Mouse (Mus musculus) kidney, embryonic 16.5 days (tissue): ENCODE results near the gene Slc35f1. TPM values are rescaled to one million over a fixed set of nuclear protein-coding genes. Genes with fewer than 3 reads are reported as not detected.

ENCODE experiments used
- ATAC-seq: fragments of 200-750 bp; cut with Nextera tagmentation; 2 replicates; pipeline ENCODE4 v1.8.0; 2017; ENCODE audit warnings: moderate TSS enrichment; ENCODE audit not compliant: low FRiP score, low TSS enrichment
- H3K27ac ChIP-seq: fragments of 300-500 bp; sonication (generic); 2 replicates; pipeline ENCODE4 v1.5.1; 2014; ENCODE audit warnings: low read length
- H3K27me3 ChIP-seq: fragments of 300-500 bp; sonication (generic); 2 replicates; pipeline ENCODE4 v1.6.1; 2014; ENCODE audit warnings: low read length, control low read depth, mixed read lengths; ENCODE audit not compliant: insufficient read depth
- H3K36me3 ChIP-seq: fragments of 300-500 bp; sonication (generic); 2 replicates; pipeline ENCODE4 v1.6.1; 2014; ENCODE audit warnings: low read length, control low read depth, mixed read lengths; ENCODE audit not compliant: insufficient read depth
- H3K4me1 ChIP-seq: fragments of 300-500 bp; sonication (generic); 2 replicates; pipeline ENCODE4 v1.6.1; 2014; ENCODE audit warnings: low read length, control low read depth, mixed read lengths; ENCODE audit not compliant: insufficient read depth
- H3K4me2 ChIP-seq: fragments of 300-500 bp; sonication (generic); replicated peaks from 2 replicates; pipeline ENCODE4 v1.6.1; 2014; ENCODE audit warnings: low read depth, low read length
- H3K4me3 ChIP-seq: fragments of 300-500 bp; sonication (generic); 2 replicates; pipeline ENCODE4 v1.5.1; 2014; ENCODE audit warnings: mild to moderate bottlenecking, low read length
- H3K9ac ChIP-seq: fragments of 300-500 bp; sonication (generic); replicated peaks from 2 replicates; pipeline ENCODE4 v1.6.1; 2014; ENCODE audit warnings: low read length
- H3K9me3 ChIP-seq: fragments of 300-500 bp; sonication (generic); 2 replicates; pipeline ENCODE4 v1.6.1; 2016; ENCODE audit warnings: low read length, control low read depth
- WGBS: fragments of 180-500 bp; shearing (Covaris S2); extraction: QIAGEN DNeasy Blood & Tissue Kit; methylation state at CpG from one replicate; pipeline ENCODE4 v1.1.7; 2014; 5-methylcytosine and 5-hydroxymethylcytosine counted together
- polyA plus RNA-seq: library from polyadenylated mRNA; unstranded; fragments of >200 nt; fragmentation: Nextera tagmentation; extraction: Ambion mirVana; gene quantifications from 2 replicates; pipeline ENCODE4 v1.2.1, GENCODE M21; 2015

Gene Slc35f1
- 3.9 and 4.2 TPM in 2 replicates for polyA plus RNA-seq

DNA sequence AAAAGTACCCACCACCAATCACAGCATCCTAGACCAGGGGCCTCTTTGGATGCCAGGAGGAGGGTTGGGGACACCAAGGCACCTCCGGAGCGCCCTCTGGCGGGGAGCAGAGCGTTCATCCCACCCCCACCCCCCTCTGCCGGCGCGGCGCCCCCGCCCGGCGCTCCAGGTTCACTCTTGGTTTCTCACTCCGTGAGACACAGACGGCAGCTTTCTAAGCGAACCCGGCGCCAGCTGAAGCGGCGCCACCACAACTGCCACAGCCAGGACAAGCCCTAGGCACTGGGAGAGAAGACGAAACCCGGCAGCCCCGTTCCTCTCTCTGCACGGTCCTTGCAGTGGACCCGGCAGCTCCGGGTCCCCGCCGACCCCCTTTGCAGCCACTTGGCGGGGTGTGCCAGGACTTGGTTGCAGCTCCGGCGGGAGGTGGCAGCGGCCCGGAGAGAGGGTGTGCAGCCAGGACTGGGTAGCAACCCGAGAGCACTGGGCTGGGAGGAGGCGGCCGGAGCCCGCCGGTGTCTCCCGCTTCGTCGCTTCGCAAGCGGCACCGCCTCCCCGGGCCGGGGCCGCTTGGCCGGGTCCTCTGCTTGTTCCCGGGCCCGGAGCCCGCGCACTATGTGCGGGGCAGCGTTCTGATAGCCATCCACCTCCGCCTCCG lies at the start of gene Slc35f1:
TSS of gene Slc35f1 (plus strand) at position 200 of the 658 bp plus-strand sequence.
- ATAC-seq = peak; percentile 92
- Histone ChIP-seq H3K4me1 (peaks cover 9% of the 10 kb centered on the region; the same call in 1 of the 2 replicates), H3K9ac (peak within 1 kb of the TSS; percentile 70), H3K27ac (peak within 1 kb of the TSS; percentile 66; the same call in 1 of the 2 replicates), H3K9me3 (no peaks in the 10 kb centered on the region), H3K36me3 (no peaks in the 10 kb centered on the region), H3K27me3 (peaks cover 10% of the 10 kb centered on the region), H3K4me2 (peak within 1 kb of the TSS; percentile 92), H3K4me3 (peak within 1 kb of the TSS; percentile 77)
- WGBS = under 1% methylated on average over 54 of the region's 54 CpGs

DNA sequence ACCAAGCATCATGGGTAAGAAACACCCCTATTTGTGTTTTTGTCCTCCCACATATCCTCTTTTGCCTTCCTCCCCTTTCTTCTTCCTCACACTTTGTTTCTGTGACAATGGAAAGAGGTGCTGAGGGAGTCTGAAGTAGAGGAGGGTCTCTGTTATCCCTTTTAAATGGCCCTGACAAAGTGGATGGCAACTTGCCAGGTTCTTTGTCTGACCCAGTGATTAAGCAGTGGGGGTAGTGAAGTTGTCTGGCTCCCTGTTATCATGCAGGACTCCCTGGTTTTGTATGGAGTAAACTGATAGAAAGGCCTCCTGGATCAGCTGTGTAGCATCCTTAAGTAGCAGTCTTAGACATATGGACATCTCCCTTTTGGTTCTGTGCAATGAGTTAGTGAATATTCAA lies 19.1 kb upstream of the Slc35f1 start:
- Histone ChIP-seq H3K27me3 (no peaks in the 10 kb centered on the region), H3K4me2 (no peak overlapping the region), H3K36me3 (no peaks in the 10 kb centered on the region), H3K9me3 (no peaks in the 10 kb centered on the region), H3K4me3 (no peak overlapping the region), H3K4me1 (no peaks in the 10 kb centered on the region), H3K9ac (no peak overlapping the region), H3K27ac (no peak overlapping the region)
- ATAC-seq = no peak

DNA sequence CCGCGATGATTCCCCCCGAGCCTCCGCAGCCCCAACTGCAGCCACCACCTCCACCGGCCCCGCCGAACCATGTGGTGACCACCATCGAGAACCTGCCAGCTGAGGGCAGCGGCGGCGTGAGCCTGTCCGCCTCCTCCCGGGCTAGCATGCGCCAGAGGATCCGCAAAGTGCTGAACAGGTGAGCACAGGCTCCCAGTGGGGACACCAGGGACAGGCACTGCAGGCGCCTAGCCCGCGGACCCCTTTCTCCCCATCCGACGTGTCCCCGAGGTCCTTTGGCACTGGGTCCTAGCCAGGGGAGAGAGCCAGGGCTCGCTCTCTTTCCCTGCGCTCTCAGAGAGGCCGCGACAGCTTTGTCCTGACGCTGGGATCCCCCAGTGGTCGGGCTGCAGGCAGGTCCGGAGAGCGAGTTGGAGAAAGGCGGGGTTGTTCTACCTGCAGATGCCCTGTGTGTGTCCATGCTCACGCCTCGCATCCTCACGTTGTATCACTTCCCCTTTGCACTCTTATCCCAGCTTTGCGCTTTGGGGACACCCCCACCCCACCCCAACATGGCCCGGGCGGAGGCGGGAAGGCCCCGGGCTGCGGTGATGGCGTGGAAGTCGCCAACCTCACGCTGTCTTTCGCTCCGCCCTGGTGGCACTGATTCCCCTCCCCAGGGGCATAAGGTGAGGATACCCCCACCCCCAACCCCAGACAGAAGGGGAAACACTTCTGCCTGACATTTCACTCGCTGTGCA lies 829 bp downstream of the Slc35f1 start:
- ATAC-seq = peak; percentile 76
- Histone ChIP-seq H3K9ac (peak overlapping the region; percentile 70), H3K36me3 (no peaks in the 10 kb centered on the region), H3K4me3 (peak overlapping the region; percentile 77), H3K9me3 (no peaks in the 10 kb centered on the region), H3K4me2 (peak overlapping the region; percentile 92), H3K27ac (no peak overlapping the region), H3K4me1 (peaks cover 9% of the 10 kb centered on the region; the same call in 1 of the 2 replicates), H3K27me3 (peaks cover 10% of the 10 kb centered on the region)
- WGBS = under 1% methylated on average over 45 of the region's 45 CpGs

DNA sequence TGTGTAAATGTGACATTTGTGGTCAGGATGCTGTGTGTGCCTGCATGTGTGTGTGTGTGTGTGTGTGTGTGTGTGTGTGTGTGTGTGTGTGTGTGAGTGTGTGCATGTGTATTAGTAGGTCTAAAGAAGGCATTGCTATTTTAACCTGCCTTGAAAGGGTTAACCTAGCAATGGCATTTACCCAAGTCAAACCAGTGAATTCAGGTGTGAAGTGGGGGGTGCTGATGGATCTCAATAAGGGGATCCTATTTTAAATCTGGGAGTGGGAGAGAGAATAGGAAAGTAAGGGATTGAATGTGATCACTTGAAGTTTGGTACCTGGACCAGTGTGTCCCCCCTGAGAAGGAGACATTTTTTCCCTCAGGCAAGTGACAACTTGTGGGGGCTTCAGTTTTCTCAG lies 13.4 kb downstream of the Slc35f1 start:
- no peak overlapping the region; the same call in 1 of the 2 replicates for H3K27ac ChIP-seq

DNA sequence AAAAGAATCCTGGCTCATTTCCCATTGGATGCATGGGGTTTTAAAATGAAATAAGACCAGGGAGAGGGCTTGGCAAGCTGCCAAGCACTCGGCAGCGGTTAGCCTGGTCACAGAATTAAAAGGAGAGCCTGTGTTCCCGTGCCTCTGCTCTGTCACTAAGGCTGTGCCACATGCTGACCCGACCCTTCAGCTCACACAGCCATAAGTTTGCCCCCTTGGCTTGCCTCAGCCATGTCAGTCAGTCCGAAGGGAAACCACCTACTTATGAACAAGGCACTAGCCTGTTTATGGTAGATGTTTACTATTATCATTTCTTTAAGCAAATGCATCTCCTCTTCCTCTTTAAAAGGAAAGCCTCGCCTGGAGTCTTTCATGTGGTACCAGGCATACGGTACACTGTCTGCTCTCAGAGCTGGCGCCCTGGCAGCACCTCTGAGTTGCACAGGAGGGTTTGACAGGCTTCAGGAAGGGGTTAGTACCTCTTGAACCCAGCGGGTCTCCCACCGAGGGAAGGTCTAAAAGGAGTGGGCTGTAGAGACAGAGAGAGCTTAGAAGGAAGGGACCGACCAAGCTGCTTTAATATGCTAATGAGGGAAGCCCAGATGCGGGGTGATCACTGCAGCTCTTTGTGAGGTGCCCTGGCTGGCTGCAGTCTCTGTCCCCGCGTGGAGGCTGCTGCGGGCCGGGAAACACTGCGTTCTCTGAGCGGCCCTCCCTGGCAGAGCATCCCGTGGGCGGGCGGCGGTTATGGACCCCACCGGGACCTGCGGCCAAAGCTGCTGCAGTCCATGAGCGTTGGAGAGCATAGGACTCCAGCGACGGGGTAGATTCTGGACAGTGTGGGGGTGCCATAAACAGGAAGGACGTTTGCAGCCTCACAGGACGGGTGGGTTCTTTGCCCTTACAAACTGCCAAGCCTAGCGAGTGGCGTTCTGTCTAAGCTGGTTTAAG lies 14.0 kb downstream of the Slc35f1 start:
- Histone ChIP-seq H3K4me3 (peak overlapping the region; percentile 48), H3K9ac (peak overlapping the region; percentile 61), H3K36me3 (no peaks in the 10 kb centered on the region), H3K4me1 (peaks cover 10% of the 10 kb centered on the region), H3K27me3 (no peaks in the 10 kb centered on the region), H3K27ac (peak overlapping the region; percentile 46; the same call in 1 of the 2 replicates), H3K9me3 (no peaks in the 10 kb centered on the region), H3K4me2 (peak overlapping the region; percentile 88)
- peak; percentile 77 for ATAC-seq
- WGBS = 2% methylated on average over 31 of the region's 31 CpGs

More for the DNA sequence above, 13.4 kb downstream of the Slc35f1 start:
- ATAC-seq = no peak
- Histone ChIP-seq H3K27me3 (no peaks in the 10 kb centered on the region), H3K9ac (no peak overlapping the region), H3K4me3 (no peak overlapping the region; the same call in 1 of the 2 replicates), H3K4me1 (peaks cover 10% of the 10 kb centered on the region), H3K9me3 (no peaks in the 10 kb centered on the region), H3K4me2 (peak overlapping the region; percentile 88), H3K36me3 (no peaks in the 10 kb centered on the region)

DNA sequence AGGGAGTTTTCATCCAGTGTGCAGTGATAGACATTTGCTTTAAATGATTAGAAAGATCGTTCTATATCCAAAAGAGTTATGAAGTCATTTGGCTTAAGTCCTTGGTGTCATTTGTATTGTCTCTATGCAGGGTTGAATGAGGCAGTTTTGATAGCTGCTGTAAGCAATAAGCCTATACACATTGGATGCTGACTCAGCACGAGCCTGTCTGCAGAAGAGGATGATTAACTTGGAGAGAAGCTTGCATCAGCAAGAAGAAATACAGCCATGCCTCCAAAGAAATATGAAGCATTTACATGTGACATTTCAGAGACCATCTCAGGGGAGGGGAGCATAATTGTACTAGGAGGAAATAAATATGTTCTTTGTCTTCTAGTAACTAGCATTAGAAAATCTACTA lies 19.1 kb downstream of the Slc35f1 start:
- 68% methylated on average over 2 of the region's 2 CpGs for WGBS
- no peak overlapping the region for H3K4me3 ChIP-seq
- H3K36me3 ChIP-seq = no peaks in the 10 kb centered on the region
- no peak overlapping the region for H3K4me2 ChIP-seq
- no peaks in the 10 kb centered on the region for H3K27me3 ChIP-seq
- no peak for ATAC-seq
- no peak overlapping the region for H3K9ac ChIP-seq
- H3K9me3 ChIP-seq = no peaks in the 10 kb centered on the region
- H3K4me1 ChIP-seq = peaks cover 2% of the 10 kb centered on the region
- H3K27ac ChIP-seq = no peak overlapping the region

DNA sequence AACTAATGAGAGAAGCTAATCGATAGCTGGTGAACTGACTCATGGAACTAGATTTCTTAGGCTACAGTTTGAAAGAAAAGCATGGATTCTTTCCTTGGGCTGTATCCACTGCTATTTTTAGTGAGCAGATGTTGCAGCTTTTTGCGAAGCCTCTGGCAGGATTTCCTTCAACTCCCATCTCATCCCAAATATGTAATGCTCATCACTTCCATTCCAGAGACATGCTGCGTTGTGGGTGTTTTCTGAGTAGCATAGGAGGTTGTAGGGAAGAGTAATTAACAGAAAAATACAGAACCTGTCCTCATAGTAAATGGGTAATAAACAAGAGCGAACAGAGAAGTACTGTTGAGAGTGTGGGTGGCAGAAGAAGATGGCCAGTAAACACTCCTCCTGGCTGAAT lies 21.8 kb downstream of the Slc35f1 start:
- no peak for ATAC-seq
- H3K9ac ChIP-seq = no peak overlapping the region
- H3K4me1 ChIP-seq = no peaks in the 10 kb centered on the region
- H3K36me3 ChIP-seq = no peaks in the 10 kb centered on the region
- H3K9me3 ChIP-seq = no peaks in the 10 kb centered on the region
- no peak overlapping the region for H3K27ac ChIP-seq
- no peak overlapping the region for H3K4me3 ChIP-seq
- no peaks in the 10 kb centered on the region for H3K27me3 ChIP-seq
- H3K4me2 ChIP-seq = no peak overlapping the region
- 86% methylated on average over 4 of the region's 4 CpGs for WGBS

DNA sequence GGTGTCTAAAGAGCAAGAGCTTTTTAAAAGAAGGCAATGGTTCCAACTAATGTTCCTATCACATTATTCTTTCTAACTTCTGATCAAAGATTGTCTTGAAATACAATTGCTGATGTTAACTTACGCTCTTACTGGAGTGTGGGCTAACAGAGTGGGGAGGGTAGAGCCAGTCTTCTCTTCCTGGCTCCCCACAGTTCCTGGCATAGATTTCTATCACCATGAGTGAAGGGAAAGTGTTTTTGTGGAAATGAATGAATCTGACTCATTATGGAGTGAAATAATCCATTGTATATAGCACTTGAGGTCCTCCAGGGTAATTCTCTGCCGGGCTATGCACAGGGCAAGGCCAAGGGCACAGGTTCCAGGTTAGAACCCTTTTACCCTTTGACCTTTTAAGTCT lies 24.2 kb downstream of the Slc35f1 start:
- H3K9ac ChIP-seq = no peak overlapping the region
- H3K27me3 ChIP-seq = no peaks in the 10 kb centered on the region
- no peak overlapping the region for H3K4me2 ChIP-seq
- H3K27ac ChIP-seq = no peak overlapping the region
- no peaks in the 10 kb centered on the region for H3K9me3 ChIP-seq
- no peak overlapping the region for H3K4me3 ChIP-seq
- no peak for ATAC-seq
- H3K4me1 ChIP-seq = no peaks in the 10 kb centered on the region
- no peaks in the 10 kb centered on the region for H3K36me3 ChIP-seq
- 78% methylated on average over 2 of the region's 2 CpGs for WGBS

DNA sequence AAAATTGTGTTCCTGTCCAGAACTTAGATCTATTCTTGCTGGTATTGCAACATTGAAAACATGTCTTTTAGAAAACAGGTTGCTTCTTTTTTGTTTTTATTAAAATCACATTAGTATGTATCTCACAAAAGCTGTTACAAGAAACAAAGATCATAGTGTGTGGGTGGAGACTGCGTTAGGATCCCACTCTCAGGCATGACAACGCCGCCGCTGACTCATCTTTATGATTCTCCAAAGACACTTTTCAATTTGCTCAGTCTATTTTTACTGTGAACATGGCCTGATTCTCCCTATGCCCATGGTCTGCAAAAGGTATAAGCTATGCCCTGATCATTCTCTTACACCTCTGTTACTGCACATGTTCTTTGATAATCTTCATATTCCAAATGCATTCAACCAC lies 24.8 kb downstream of the Slc35f1 start:
- 96% methylated on average over 4 of the region's 4 CpGs for WGBS
- Histone ChIP-seq H3K27ac (no peak overlapping the region), H3K9ac (no peak overlapping the region), H3K4me2 (no peak overlapping the region), H3K36me3 (no peaks in the 10 kb centered on the region), H3K27me3 (no peaks in the 10 kb centered on the region), H3K4me3 (no peak overlapping the region), H3K4me1 (no peaks in the 10 kb centered on the region), H3K9me3 (no peaks in the 10 kb centered on the region)
- no peak for ATAC-seq
